Mouse (Mus musculus): ENCODE data around the gene Zscan4f. TPM values are rescaled to one million over a fixed set of nuclear protein-coding genes. Genes with fewer than 3 reads are reported as not detected.
"Not testable (repeated sequence)": the region's sequence is repeated elsewhere in the genome, so short reads cannot be mapped to it uniquely, and the experiment has no call there.

Gene Zscan4f
- not detected in 2 replicates for polyA plus RNA-seq (2015; fragmentation: Nextera tagmentation; extraction: Ambion mirVana)

- ATAC-seq; H3K4me1 ChIP-seq (ENCODE audit: insufficient read depth); H3K9me3 ChIP-seq (ENCODE audit: low read length); H3K27me3 ChIP-seq (ENCODE audit: insufficient read depth, low read length); H3K36me3 ChIP-seq (replicated peaks; ENCODE audit: insufficient read depth, low read length); H3K4me2 ChIP-seq (ENCODE audit: low read depth, low read length); H3K9ac ChIP-seq (replicated peaks); DNase-seq; H3K27ac ChIP-seq (ENCODE audit: low read depth); H3K4me3 ChIP-seq (ENCODE audit: low read depth, low read length): not testable (repeated sequence)
- 82% methylated on average over 3 of the region's 3 CpGs for WGBS (ENCODE audit: insufficient replicate concordance)
Observed at GRCm38 (mm10) chr7:11397615-11398014, at the start of gene Zscan4f. TSS of gene Zscan4f (plus strand) at chr7:11397915.

- ATAC-seq; H3K27me3 ChIP-seq (ENCODE audit: insufficient read depth, low read length); H3K27ac ChIP-seq (ENCODE audit: low read depth); H3K4me2 ChIP-seq (ENCODE audit: low read depth, low read length); H3K9ac ChIP-seq (replicated peaks); H3K4me3 ChIP-seq (ENCODE audit: low read depth, low read length); DNase-seq; H3K4me1 ChIP-seq (ENCODE audit: insufficient read depth); H3K9me3 ChIP-seq (ENCODE audit: low read length); H3K36me3 ChIP-seq (replicated peaks; ENCODE audit: insufficient read depth, low read length): not testable (repeated sequence)
Observed at GRCm38 (mm10) chr7:11384641-11385040, 13.1 kb upstream of the Zscan4f start.

Small RNA genes lying within 50 kb of the gene (microRNA-seq; reads per million reads assigned to microRNA genes)
- gene Gm23087 = not detected

Other genes starting within 250 kb of the Zscan4f start
- gene Zscan4d, start 231.8 kb upstream of the Zscan4f start, polyA plus RNA-seq (2015; fragmentation: Nextera tagmentation; extraction: Ambion mirVana) = not detected in 2 replicates
- gene Zscan4e, start 87.2 kb upstream of the Zscan4f start, polyA plus RNA-seq (2015; fragmentation: Nextera tagmentation; extraction: Ambion mirVana) = not detected in 2 replicates
- gene Zscan4-ps2, start 116.4 kb downstream of the Zscan4f start, polyA plus RNA-seq (2015; fragmentation: Nextera tagmentation; extraction: Ambion mirVana) = not detected in 2 replicates
- not detected in 2 replicates for gene Zscan4-ps3, start 211.4 kb downstream of the Zscan4f start, polyA plus RNA-seq (2015; fragmentation: Nextera tagmentation; extraction: Ambion mirVana)